Mouse (Mus musculus): Measurements from ENCODE around the gene Trim34b.
"Not testable (repeated sequence)": the region's sequence is repeated elsewhere in the genome, so short reads cannot be mapped to it uniquely, and the experiment has no call there.

- TF ChIP-seq CTCF, EP300 (IDR thresholded peaks at IDR 0.05; ENCODE audit: low read depth): not testable (repeated sequence)
Observed at GRCm38 (mm10) chr7:104348043-104348442, 18.8 kb downstream of the Trim34b start.

Data from liver, embryonic 14.5 days (tissue).